Mouse (Mus musculus) ZHBTc4 (cell line): Measurements from ENCODE around the gene Lbhd2.

Source experiments
- DNase-seq: peaks from one replicate; pipeline ENCODE4 v3.0.0-alpha.2; 2011; ENCODE audit warnings: low read depth, low spot score

The Lbhd2 gene

DNA sequence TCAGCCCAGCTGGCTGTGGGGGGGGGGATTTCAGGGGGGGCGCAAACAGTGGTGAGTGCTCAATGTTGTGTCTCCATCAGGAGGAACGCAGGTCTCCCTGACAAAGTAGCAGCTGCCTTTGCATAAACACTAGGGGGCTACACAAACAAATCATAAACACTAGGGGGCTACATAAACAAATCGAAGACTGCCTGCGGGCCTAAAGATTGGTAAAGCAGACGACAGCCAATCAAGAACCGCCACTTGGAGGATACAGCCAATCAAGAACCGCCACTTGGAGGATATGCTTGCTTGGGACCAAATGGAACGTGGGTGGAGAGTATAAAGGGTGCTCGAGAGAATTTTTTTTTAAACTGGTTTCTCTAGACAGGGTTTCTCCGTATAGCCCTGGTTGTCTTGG lies 1.7 kb upstream of the Lbhd2 start:
- DNase-seq: peak; percentile 50

DNA sequence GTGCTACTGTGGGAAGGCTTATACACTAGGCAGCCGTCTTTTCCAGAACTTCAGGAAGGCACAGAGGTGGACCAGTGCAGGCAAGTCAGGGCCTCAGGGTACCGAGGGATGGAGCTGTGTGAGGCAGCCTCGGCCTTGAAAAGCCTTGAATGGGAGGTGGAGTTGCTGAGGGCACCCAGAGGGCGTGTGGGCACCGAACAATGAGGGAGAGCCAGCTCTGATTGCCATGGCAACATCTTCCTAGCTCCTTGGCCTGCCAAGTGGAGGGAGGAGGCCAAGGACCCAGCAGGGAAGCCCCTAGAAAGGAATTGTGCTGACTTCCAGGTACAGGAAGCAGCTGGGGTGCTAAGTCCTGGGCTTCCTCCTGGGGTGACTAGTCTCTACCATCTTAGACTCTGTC lies 3.0 kb downstream of the Lbhd2 start:
- DNase-seq: no peak

DNA sequence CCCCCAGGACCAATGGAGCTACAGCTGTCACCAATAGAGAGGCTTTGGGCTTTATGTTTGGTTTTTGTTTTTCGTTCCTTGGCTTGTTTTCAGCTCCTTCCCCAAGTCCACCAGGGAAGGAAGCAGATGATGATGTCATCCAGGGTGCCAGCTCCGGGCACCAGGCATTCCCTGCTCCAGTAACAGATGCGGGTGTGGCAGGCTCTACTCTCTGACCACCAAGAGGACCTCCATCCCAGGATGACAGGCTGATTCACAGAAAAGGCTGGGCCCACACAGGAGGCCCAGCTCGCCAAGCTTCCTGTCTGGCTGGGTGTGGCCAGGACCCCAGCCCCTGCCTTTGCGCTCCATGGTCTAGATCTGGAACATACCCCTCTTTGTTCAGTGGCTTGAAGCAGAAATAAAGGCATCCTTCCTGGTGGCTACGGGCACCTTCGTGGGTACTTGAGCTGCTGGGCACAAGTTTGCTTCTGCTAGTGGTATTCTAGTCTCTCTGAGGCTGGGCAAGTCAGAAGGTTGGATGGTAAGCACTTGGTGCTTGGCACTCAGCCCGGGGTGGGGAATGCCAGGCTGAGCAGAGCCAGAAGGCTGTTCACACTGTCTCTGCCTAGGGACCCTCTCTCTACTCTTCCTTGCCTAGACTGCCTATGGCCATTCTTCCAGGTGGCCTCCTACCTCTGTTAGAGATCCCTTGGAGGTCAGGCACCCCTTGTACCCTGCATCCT lies 5.2 kb downstream of the Lbhd2 start:
- DNase-seq: no peak

DNA sequence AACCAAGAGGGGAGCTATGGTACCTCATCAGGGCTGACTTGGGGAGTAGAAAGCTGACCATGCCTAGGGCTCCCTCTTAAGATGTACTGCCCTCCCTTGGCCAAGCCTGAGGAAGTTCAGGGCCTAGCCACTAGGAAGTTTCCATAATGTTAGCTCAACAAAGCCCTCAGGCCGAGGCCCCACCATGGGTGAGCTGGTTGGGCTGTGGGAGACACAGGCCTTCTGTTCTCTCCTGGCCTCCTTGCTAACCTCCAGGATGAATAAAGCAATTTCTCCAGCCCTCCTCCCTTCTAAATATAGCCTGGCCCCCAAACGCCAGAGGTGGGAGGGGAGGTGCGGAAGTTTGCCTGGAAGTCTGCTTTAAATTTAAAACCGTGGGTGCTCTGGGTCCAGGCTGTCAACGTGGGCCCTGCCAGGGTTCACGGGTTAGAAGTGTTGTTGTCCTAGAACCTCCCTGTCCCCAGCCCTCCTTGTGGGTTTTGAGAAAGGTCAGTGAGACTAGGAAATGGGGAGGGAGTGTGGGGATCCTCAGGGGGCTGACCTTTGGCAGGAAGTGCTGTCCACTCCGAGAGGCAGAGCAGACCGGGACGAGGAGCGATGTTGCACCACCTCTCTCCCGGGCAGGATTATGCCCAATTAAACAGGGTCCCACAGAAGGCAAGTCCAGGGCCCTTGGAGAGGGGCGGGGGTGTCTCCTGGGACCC lies 6.1 kb downstream of the Lbhd2 start:
- DNase-seq: no peak

DNA sequence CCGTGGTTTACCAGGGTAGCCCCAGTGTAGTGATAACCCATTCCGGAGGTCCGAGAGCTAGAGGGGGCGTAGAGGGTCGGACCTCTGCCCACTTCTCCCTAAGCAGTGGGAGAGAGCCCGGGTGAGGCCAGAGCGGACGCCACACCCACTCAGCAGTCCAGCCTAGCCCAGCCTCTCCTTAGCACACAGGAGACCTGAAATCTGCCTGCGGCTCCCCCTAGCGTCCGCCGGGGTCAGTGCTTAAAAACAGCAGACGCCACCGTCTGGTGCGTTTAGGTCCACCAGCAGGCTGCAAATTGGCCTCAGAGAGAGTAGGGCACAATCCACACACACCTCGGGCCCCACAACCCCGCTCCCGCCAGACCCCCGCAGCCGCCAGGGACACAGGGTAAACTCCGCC lies 6.7 kb downstream of the Lbhd2 start:
- DNase-seq: peak; percentile 92

DNA sequence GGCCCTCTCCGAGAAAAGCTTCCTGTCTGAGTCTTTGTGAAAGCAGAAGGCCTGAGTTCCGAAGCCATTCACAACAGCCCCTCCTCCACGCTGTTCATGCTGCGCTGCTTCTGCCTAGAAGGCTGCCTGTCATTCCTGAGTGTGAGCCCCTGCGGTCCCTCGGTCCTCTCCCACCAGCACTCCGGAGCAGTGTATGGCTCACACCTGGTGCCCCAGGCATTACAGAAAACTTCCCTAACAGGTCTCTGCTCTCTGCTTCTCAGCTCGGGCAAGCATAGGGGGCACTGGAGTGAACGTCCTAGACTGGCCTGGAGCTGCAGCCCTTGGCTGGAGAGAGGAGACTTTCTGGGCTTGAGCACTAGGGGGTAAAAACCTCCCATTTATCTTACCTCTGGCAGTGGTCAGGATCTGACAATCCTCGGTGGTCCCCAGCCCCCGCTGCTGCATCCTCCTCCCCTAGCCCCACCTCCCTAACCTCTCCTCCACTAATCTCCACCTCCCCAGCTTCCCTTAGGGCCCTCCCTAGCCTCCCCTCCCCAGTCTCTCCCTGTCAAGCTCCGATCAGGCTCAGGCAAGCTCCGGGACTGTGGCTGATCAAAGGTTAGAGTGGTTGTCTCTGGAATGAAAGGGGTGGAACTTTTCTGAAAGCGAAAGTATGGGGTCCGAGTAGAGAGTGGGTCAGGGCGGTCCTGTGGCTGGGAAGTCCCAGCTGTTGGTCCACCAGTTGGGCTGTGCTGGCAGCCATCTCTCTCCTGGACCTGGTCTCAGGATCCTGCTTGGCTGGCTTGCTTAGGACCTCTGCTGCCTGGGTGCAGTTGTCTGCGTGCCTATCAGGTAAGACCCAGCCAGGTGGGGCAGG lies 10.5 kb downstream of the Lbhd2 start, which contains the start of gene Exoc3l4:
Exoc3l4 (plus strand) TSS at position 97 of the 859 bp plus-strand sequence.
- peak; percentile 37 for DNase-seq

DNA sequence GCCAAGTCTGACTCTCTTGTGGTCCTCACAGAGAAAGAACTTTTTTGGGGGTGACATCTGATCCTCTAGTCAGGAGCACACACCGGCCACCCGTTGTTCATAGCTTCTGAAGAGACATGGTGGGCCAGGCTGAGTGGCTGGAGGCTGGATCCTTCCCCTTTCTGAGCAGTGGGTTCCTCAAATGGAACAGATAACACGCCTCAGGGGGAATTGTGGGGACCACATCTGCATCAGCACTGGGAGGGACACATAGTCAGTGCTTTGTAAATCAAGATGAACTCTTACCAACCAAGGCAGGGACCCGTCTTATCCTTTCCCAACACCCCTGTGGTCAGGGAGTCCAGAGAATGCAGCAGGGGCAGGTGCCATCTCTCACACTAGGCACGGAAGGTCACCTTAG lies 13.3 kb downstream of the Lbhd2 start:
- no peak for DNase-seq

DNA sequence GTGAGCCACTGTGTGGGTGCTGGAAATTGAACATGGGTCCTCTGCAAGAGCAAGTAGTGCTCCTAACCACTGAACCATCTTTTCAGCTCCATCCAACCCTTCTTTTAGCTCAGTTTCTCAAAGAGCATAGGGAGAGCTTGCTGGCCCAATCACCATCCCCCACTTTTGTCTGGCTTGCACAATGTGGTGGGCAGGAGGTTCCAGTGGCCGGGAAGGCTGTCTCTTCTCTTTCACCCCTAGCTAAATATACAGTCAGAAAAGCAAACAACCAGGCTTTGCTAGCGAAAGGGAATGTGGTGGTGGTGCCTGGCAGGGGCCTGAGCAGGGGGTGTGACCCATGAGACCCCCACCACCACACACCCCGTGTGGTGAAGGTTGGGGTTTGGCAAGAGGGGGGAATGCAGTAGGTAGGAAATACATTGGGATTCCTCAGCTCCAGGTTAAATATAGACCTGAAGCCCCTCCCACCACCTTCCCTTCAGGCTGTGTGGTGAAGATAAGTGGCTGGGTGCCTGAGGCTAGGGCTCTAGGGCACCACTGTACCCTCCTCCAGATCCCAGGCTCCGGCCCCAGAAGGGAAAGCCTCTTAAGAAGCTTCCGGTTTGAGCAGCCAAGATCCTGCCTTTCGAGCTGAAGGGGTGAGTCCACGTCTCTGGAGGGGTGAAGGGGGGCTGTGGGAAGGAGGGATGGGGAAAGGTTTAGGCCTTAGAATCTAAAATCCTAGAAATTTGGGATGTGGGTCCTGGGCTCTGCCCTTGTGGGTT lies 14.5 kb downstream of the Lbhd2 start:
- no peak for DNase-seq

DNA sequence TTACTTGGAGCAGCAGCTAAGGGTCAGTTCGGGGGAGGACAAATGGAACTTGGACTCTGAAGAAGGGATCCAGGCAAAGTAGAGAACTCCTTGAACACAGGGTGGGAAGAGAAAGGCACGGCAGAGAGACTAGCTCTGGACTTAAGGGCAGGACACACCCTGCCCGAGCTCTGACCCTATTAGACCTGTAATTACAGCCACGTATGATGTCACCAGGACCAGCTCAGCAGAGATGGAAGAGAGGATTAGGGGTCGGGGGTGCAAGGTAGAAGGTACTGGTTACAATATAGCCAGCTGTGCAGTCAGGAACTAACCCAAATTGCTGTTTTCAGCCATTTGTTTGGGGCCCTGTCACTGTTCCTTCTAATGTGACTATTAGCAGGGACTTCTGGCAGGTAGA lies 16.2 kb downstream of the Lbhd2 start:
- DNase-seq: no peak

DNA sequence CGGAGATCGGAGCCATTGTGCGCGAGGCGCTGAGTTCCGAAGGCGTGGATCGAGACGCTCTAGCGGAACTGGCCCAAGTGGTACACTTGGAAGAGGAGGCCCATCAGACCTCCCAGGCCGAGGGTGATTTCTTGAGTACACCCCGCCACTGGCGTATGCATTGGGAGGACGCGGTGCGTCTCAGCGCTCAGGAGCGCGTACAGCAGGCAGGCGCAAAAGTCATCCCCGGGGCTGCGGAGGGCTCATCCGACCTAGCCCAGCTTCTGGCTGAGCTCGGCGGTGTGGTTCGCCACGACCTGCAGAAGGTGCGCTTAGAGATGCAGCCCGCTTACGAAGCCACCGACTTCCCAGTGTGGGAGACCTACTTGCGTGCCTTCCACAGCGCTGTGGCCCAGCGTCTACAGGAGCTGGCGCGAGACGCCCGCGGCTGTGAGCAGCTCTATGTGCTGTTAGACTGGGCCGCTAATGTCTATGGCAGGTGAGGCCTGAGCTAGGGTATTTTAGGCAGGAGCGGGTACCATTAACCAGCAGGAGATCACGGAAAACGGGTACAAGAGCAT lies 17.0 kb downstream of the Lbhd2 start:
- peak; percentile 68 for DNase-seq

DNA sequence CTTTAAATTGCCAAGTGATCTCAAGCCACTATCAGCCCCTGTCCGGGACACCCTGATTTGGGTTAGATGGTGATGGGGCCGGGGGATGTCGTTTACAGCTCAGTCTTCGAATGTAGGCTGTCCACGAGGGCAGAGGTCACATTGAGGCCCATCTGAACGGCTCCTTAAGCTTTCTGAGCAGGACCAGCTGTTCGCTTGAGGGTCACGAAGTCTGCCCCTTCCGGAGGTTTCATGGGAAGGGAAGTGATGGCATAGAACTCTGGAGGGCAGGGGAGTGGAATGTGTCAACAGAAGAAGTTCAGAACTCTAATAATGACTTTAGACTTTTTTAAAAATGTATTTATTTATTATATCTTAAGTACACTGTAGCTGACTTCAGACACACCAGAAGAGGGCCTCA lies 17.9 kb downstream of the Lbhd2 start:
- DNase-seq: no peak

DNA sequence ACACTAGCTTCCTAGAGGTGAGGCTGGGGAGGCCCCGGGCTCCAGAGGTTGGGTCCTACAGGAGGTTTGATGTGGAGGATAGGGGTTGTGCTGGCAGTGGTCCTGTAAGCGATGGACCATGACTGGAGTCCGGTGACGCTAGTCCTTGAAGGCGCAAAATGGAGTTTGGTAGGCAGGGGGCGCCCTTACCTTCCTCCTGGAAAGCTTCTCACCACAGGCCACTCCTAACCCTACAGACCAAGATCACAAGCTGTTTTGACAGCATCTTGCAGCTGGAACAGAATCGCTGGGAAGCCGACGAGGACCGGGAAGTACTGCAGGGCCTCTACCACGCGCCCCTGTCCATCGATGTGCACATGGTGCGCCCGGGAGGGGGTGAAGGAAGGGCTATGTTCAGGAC lies 18.6 kb downstream of the Lbhd2 start:
- peak; percentile 84 for DNase-seq

DNA sequence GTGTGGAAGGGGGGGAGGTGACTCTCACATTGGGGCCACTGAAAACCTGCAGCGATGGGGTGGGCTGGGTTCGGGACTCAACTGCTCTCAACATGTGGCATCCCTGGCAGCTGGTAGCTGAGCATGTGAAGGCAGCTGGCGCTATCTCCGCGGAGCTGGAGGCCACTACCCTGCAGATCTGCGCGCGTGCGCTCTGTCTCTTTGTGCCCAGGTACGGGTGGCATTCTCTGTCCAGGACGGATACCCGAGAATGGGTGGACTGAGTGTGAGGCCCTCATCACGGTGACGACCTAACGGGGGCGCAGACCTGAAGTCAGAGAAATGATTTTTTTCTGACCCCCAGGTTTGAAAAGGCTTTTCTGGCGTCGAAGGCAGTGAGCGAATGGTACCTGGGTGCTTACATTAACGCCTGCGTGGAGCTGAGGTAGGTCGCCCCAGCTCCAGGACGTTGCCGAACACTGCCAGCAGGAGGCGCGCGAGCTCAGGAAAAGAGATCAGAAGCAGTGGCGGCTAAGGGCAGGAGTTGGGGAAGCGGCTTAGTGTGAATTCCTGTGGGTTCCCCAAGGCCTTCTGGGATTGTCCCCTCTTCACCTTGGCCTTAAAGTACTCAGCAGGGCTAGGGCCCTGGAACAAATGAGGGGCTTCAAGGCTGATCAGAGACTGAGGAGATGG lies 19.3 kb downstream of the Lbhd2 start:
- DNase-seq: peak; percentile 92

DNA sequence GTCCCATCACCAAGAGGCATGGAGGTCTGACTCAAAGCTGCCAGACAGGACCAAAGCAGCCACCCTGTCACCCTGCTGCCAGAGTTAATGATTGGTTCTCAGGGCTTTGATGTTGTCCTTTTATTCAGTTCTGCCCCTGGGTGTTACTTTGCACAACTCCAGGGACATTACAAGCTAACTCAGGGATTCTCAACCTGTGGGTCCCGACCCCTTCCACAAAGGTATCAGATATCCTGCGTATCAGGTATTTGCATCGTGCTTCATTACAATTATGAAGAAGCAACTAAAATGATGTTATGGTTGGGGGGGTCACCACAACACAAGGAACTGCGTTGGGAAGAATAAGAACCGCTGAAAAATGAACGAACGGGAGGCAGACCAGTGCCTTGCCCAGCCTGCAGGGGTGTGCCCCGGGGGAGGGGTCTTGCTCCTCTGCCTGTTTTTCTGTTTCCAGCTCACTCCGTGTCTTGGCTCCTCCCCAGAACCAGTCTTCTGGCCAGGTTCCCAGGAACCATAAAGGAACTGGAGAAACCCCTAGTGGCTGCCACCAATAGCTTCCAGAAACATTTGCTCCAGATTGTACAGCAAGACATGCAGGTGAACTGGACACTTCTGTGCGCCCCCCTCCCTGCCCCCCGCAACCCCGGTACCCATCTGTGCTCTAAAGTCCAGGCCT lies 21.0 kb downstream of the Lbhd2 start:
- DNase-seq: peak; percentile 64

DNA sequence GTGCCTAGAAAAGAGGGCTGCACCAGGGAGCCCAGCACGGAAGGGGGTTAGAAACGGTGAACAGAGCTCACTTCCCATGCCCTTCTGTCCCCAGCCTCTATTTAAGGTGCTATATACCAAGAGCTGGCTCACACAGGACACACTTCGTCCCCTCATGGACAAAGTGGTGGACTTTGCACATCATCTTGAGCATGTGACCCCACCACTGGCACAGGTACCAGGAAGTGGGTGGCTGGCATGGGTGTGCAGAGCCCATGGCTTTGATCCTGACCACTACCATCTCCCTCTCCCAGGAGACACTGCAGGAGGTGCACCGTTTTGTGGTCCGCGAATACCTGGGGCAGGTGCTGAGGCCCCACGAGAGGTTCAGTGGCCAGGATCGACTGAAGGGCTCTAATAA lies 21.8 kb downstream of the Lbhd2 start:
- no peak for DNase-seq

DNA sequence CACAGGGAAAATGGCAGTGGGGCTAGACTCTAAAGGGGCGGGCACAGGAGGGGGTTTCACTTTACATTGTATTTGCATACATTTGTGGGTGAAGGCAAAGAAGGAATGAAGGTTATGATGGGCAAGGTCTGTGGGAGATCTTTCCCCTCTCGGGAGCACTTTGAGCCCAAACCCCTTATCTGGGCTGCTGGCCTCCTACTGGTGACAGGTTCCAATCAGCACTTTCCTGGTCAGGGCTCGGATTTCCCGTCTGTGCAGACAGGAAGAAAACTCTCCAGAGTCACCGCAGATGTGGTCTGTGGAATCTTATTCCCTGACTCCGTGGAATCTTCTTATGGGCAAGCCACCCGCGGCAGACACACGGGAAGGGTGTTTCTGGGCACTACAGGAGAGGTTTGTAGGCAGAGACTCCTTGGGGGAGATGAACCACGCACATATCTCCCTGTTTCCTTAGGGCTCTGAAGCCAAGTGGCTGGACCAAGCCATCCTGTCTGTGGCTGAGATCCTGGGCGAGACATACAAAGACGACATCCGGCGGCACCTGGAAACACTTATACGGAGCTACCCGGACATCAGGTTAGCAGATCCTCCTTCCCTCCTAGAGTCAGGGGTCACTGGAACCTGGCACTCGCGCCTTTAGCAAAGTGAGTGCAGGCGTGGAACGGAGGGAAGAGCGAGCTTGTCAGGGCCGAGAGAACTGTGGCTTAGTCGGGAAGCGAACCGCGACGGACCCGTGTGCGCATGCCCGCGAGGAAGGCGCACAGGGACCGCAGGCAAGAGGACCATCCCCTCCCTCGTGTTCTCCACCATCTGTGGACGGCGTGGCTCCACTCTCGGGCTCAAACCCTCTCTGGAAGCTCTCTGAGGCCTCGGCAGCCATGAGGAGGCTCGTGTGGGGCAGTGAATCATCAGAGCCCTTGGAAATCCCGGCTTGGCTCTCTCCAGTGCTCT lies 22.6 kb downstream of the Lbhd2 start:
- peak; percentile 67 for DNase-seq

DNA sequence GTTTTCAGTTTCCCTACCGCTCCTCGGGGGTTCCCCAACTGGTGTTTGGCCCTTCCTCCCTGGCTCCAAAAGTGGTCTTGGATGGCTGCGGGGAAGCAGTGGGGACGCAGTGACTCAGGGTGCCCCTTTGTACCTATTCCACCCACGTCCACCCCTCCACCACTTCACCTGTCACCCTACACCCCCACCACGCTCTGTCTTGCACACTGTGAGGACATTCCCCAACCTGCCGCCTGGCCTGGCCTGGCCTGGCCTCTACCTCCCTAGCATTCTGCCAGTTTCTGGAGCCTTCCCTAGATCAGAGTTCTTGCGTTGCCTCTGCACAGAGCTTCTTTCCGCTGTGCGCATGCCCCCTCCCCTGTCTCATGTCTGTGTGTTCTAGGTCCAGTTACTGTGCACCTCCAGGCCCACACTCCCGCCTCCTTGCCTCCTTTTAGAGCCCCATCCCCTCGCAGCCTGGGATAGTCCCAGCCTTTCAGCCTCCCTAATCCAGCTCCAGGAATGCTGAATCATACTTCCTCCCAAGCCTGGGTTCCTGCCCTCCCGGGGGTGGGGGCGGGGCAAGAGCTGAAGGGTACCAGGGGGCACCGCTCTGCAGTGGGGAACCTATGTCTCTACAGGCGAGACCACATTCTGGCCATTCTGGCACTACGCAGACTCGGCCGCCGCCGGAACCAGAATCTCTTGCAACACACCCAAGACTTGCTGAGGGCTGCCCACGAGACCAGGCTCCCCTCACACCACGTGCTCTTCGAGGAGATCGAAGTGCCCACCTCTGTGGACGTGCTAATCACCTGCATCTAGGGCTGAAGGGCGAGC lies 23.6 kb downstream of the Lbhd2 start:
- peak; percentile 65 for DNase-seq
